In genomic region chr8:69749544-69750454, GRCm38 (mm10) we compare ENCODE assay signal across 1 mouse cellular context.
TF ChIP-seq lines count a peak whose summit lies in the region.

Gene Zfp963 (minus strand): TSS chr8:69749970.

TF ChIP-seq in CH12.LX, 34 proteins besides CTCF, POLR2A, EP300 and RAD21 (continued from another document):
- TF ChIP-seq ZMIZ1 (IDR thresholded peaks at IDR 0.05; ENCODE audit: low read depth, low read length), result peak; percentile 94
- no peak for TF ChIP-seq JUN (IDR thresholded peaks at IDR 0.05; ENCODE audit: insufficient read depth, low read depth, low read length)
- TF ChIP-seq NRF1 (IDR thresholded peaks at IDR 0.05; ENCODE audit: low read depth, low read length), result peak; percentile 95
- peak; percentile 83 for TF ChIP-seq SIN3A (IDR thresholded peaks at IDR 0.05; ENCODE audit: low read length)
- peak; percentile 14; the same call in 1 of the 2 replicates for TF ChIP-seq ELF1 (IDR thresholded peaks at IDR 0.05; ENCODE audit: low read depth, low read length)
- TF ChIP-seq IRF4 (IDR thresholded peaks at IDR 0.05; ENCODE audit: low read depth, low read length), result peak; percentile 12; the same call in 1 of the 2 replicates
- no peak for TF ChIP-seq PAX5 (IDR thresholded peaks at IDR 0.05; ENCODE audit: low read length)
